Mouse (Mus musculus) kidney, adult 2 months (tissue): ENCODE results near the gene Apopt1.

Source experiments
- CTCF ChIP-seq: fragments of 200-500 bp; conservative IDR thresholded peaks from 2 replicates; pipeline ENCODE4 v1.5.1; 2011; ENCODE audit warnings: low read depth, mild to moderate bottlenecking, control low read depth, low read length, moderate library complexity, mixed read lengths; ENCODE audit not compliant: insufficient read depth, insufficient read length
- POLR2A ChIP-seq: fragments of 200-500 bp; IDR thresholded peaks from one replicate; pipeline ENCODE4 v1.6.1; 2011; ENCODE audit warnings: low read depth, low read length, control low read depth

DNA sequence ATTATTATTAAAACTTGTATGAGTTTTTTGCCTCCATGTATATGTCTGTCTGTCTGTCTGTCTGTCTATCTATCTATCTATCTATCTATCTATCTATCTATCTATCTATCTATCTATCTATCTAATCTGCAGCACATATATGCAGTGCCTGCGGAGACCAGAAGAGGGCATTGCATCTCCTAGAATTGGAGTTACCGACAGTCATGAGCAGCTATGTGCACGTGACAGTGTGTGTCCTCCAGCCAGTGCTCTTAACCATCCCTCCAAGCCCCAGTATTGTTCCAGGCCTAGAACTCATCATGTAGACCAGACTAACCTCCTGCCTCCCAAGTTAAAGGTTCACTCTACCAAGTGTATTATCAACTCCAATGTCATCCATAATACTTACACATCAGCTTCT lies 25.7 kb downstream of the Apopt1 start:
- TF ChIP-seq POLR2A = no peak
- TF ChIP-seq CTCF = peak; percentile 75
